Mouse (Mus musculus): ENCODE measurements at regions not wholly inside any gene's neighbourhood (a gene's known extent, or its start where the extent isn't known, plus 50 kb on each side); places are given as distances from the start of the nearest gene placed in this dataset.
A peak's percentile ranks its signal among the peaks of the same experiment; 100 is the strongest.

GRCm38 (mm10) chr2:178670952-178671351 is 240.6 kb downstream of the Cdh26 start:
- H3K27ac ChIP-seq: no peak overlapping the region
- WGBS: 70% methylated on average over 11 of the region's 11 CpGs
- H3K4me2 ChIP-seq (replicated peaks): no peak overlapping the region
- H3K27me3 ChIP-seq: peaks cover 11% of the 10 kb centered on the region; the same call in 1 of the 2 replicates
- no peak overlapping the region for H3K9ac ChIP-seq
- H3K9me3 ChIP-seq: no peaks in the 10 kb centered on the region
- ATAC-seq (ENCODE audit: low FRiP score, low read depth): no peak
- H3K4me1 ChIP-seq: no peaks in the 10 kb centered on the region
- no peak overlapping the region for H3K4me3 ChIP-seq
- no peaks in the 10 kb centered on the region for H3K36me3 ChIP-seq

GRCm38 (mm10) chr2:178673621-178674020 is 243.3 kb downstream of the Cdh26 start:
- H3K4me2 ChIP-seq (replicated peaks): no peak overlapping the region
- no peak overlapping the region for H3K4me3 ChIP-seq
- no peak overlapping the region for H3K27ac ChIP-seq
- H3K9me3 ChIP-seq: no peaks in the 10 kb centered on the region
- no peak overlapping the region for H3K9ac ChIP-seq
- no peak for ATAC-seq (ENCODE audit: low FRiP score, low read depth)
- 81% methylated on average over 4 of the region's 4 CpGs for WGBS
- no peaks in the 10 kb centered on the region for H3K36me3 ChIP-seq
- no peaks in the 10 kb centered on the region for H3K4me1 ChIP-seq
- no peaks in the 10 kb centered on the region; the same call in 1 of the 2 replicates for H3K27me3 ChIP-seq

- Histone ChIP-seq H3K27ac (no peak overlapping the region), H3K27me3 (no peaks in the 10 kb centered on the region; the same call in 1 of the 2 replicates), H3K4me1 (peaks cover under 1% of the 10 kb centered on the region; the same call in 1 of the 2 replicates), H3K36me3 (no peaks in the 10 kb centered on the region), H3K9ac (no peak overlapping the region), H3K4me2 (replicated peaks) (no peak overlapping the region), H3K9me3 (no peaks in the 10 kb centered on the region), H3K4me3 (no peak overlapping the region)
- ATAC-seq (ENCODE audit: low FRiP score, low read depth): no peak
- WGBS: 68% methylated on average over 4 of the region's 4 CpGs
Observed at GRCm38 (mm10) chr2:178674621-178675020, 244.3 kb downstream of the Cdh26 start.

- no peak overlapping the region for H3K9ac ChIP-seq
- no peak overlapping the region for H3K27ac ChIP-seq
- ATAC-seq (ENCODE audit: low FRiP score, low read depth): no peak
- H3K9me3 ChIP-seq: no peaks in the 10 kb centered on the region
- 86% methylated on average over 10 of the region's 10 CpGs for WGBS
- no peak overlapping the region for H3K4me3 ChIP-seq
- no peaks in the 10 kb centered on the region for H3K36me3 ChIP-seq
- H3K27me3 ChIP-seq: no peaks in the 10 kb centered on the region; the same call in 1 of the 2 replicates
- no peak overlapping the region for H3K4me2 ChIP-seq (replicated peaks)
- peaks cover 12% of the 10 kb centered on the region; the same call in 1 of the 2 replicates for H3K4me1 ChIP-seq
Observed at GRCm38 (mm10) chr2:178676970-178677369, 246.6 kb downstream of the Cdh26 start.

- Histone ChIP-seq H3K4me2 (replicated peaks) (no peak overlapping the region), H3K4me3 (no peak overlapping the region), H3K4me1 (peaks cover 23% of the 10 kb centered on the region), H3K27me3 (no peaks in the 10 kb centered on the region; the same call in 1 of the 2 replicates), H3K9ac (no peak overlapping the region), H3K27ac (no peak overlapping the region), H3K9me3 (no peaks in the 10 kb centered on the region), H3K36me3 (no peaks in the 10 kb centered on the region)
- no peak for ATAC-seq (ENCODE audit: low FRiP score, low read depth)
- whole genome bisulfite sequencing: 66% methylated on average over 3 of the region's 3 CpGs
Observed at GRCm38 (mm10) chr2:178680368-178680767, 250.0 kb downstream of the Cdh26 start.

- Histone ChIP-seq H3K9me3 (no peaks in the 10 kb centered on the region), H3K9ac (no peak overlapping the region), H3K4me1 (peaks cover 35% of the 10 kb centered on the region), H3K27ac (no peak overlapping the region), H3K4me2 (replicated peaks) (no peak overlapping the region), H3K27me3 (no peaks in the 10 kb centered on the region; the same call in 1 of the 2 replicates), H3K36me3 (no peaks in the 10 kb centered on the region), H3K4me3 (no peak overlapping the region)
- no peak for ATAC-seq (ENCODE audit: low FRiP score, low read depth)
- WGBS: 47% methylated on average over 9 of the region's 9 CpGs
Observed at GRCm38 (mm10) chr2:178684026-178684958, 254.0 kb downstream of the Cdh26 start.

GRCm38 (mm10) chr2:178685211-178685610 is 254.9 kb downstream of the Cdh26 start:
- Histone ChIP-seq H3K36me3 (no peaks in the 10 kb centered on the region), H3K27ac (no peak overlapping the region), H3K4me1 (peaks cover 30% of the 10 kb centered on the region), H3K4me2 (replicated peaks) (no peak overlapping the region), H3K9ac (no peak overlapping the region), H3K9me3 (no peaks in the 10 kb centered on the region), H3K27me3 (no peaks in the 10 kb centered on the region; the same call in 1 of the 2 replicates), H3K4me3 (no peak overlapping the region)
- 67% methylated on average over 5 of the region's 5 CpGs for WGBS
- ATAC-seq (ENCODE audit: low FRiP score, low read depth): no peak

GRCm38 (mm10) chr2:178686167-178686601 is 255.9 kb downstream of the Cdh26 start:
- Histone ChIP-seq H3K4me2 (replicated peaks) (no peak overlapping the region), H3K27me3 (no peaks in the 10 kb centered on the region; the same call in 1 of the 2 replicates), H3K27ac (no peak overlapping the region), H3K9me3 (no peaks in the 10 kb centered on the region), H3K9ac (no peak overlapping the region), H3K36me3 (no peaks in the 10 kb centered on the region), H3K4me3 (no peak overlapping the region), H3K4me1 (peaks cover 35% of the 10 kb centered on the region)
- 23% methylated on average over 7 of the region's 7 CpGs for WGBS
- ATAC-seq (ENCODE audit: low FRiP score, low read depth): no peak

GRCm38 (mm10) chr2:178688586-178688985 is 258.3 kb downstream of the Cdh26 start:
- Histone ChIP-seq H3K4me2 (replicated peaks) (no peak overlapping the region), H3K27me3 (no peaks in the 10 kb centered on the region), H3K9me3 (no peaks in the 10 kb centered on the region), H3K9ac (no peak overlapping the region), H3K27ac (no peak overlapping the region), H3K4me3 (no peak overlapping the region), H3K36me3 (no peaks in the 10 kb centered on the region), H3K4me1 (peaks cover 43% of the 10 kb centered on the region)
- ATAC-seq (ENCODE audit: low FRiP score, low read depth): no peak
- 78% methylated on average over 6 of the region's 6 CpGs for WGBS

GRCm38 (mm10) chr2:178691190-178691864 is 261.0 kb downstream of the Cdh26 start:
- H3K4me3 ChIP-seq: no peak overlapping the region
- H3K27me3 ChIP-seq: no peaks in the 10 kb centered on the region
- no peak overlapping the region for H3K9ac ChIP-seq
- no peaks in the 10 kb centered on the region for H3K36me3 ChIP-seq
- no peak overlapping the region for H3K4me2 ChIP-seq (replicated peaks)
- H3K27ac ChIP-seq: peak overlapping the region; percentile 10; the same call in 1 of the 2 replicates
- no peaks in the 10 kb centered on the region for H3K9me3 ChIP-seq
- H3K4me1 ChIP-seq: peaks cover 22% of the 10 kb centered on the region
- 60% methylated on average over 13 of the region's 13 CpGs for WGBS
- 0 out of 2 replicates have a peak, but pooled peaks have one; percentile 32 for ATAC-seq (ENCODE audit: low FRiP score, low read depth)

GRCm38 (mm10) chr2:178691865-178692228 is 261.5 kb downstream of the Cdh26 start:
- Histone ChIP-seq H3K27me3 (no peaks in the 10 kb centered on the region), H3K4me2 (replicated peaks) (no peak overlapping the region), H3K36me3 (no peaks in the 10 kb centered on the region), H3K9me3 (no peaks in the 10 kb centered on the region), H3K27ac (no peak overlapping the region), H3K4me1 (peaks cover 20% of the 10 kb centered on the region), H3K4me3 (no peak overlapping the region), H3K9ac (no peak overlapping the region)
- no peak for ATAC-seq (ENCODE audit: low FRiP score, low read depth)
- WGBS: 81% methylated on average over 4 of the region's 4 CpGs

GRCm38 (mm10) chr2:178692231-178692630 is 261.9 kb downstream of the Cdh26 start:
- no peak overlapping the region for H3K4me2 ChIP-seq (replicated peaks)
- H3K4me1 ChIP-seq: peaks cover 20% of the 10 kb centered on the region
- WGBS: 73% methylated on average over 3 of the region's 3 CpGs
- no peak overlapping the region for H3K4me3 ChIP-seq
- no peaks in the 10 kb centered on the region for H3K9me3 ChIP-seq
- ATAC-seq (ENCODE audit: low FRiP score, low read depth): no peak
- H3K27ac ChIP-seq: no peak overlapping the region
- no peak overlapping the region for H3K9ac ChIP-seq
- no peaks in the 10 kb centered on the region for H3K27me3 ChIP-seq
- no peaks in the 10 kb centered on the region for H3K36me3 ChIP-seq

Measured in limb, embryonic 13.5 days (tissue).